Mouse (Mus musculus) intestine, postnatal 0 days (tissue): ENCODE results near the gene Mllt6. TPM values are rescaled to one million over a fixed set of nuclear protein-coding genes. Genes with fewer than 3 reads are reported as not detected.

Source experiments
- ATAC-seq: fragments of 200-750 bp; cut with Nextera tagmentation; 2 replicates; pipeline ENCODE4 v1.8.0; 2017; ENCODE audit warnings: mild to moderate bottlenecking, moderate TSS enrichment, moderate library complexity
- H3K27ac ChIP-seq: fragments of 300-500 bp; sonication (generic); 2 replicates; pipeline ENCODE4 v1.5.1; 2014; ENCODE audit warnings: mild to moderate bottlenecking, low read depth, low read length, moderate library complexity
- H3K27me3 ChIP-seq: fragments of 300-500 bp; sonication (generic); replicated peaks from 2 replicates; pipeline ENCODE4 v1.6.1; 2014; ENCODE audit warnings: low read length, mixed read lengths; ENCODE audit not compliant: control insufficient read depth, insufficient read depth
- H3K36me3 ChIP-seq: fragments of 300-500 bp; sonication (generic); 2 replicates; pipeline ENCODE4 v1.6.1; 2014; ENCODE audit warnings: mild to moderate bottlenecking, moderate library complexity; ENCODE audit not compliant: control insufficient read depth, insufficient read depth
- H3K4me1 ChIP-seq: fragments of 300-500 bp; sonication (generic); replicated peaks from 2 replicates; pipeline ENCODE4 v1.6.1; 2014; ENCODE audit warnings: antibody characterized with exemption, low read length, mixed read lengths; ENCODE audit not compliant: control insufficient read depth, insufficient read depth
- H3K4me2 ChIP-seq: fragments of 300-500 bp; sonication (generic); replicated peaks from 2 replicates; pipeline ENCODE4 v1.6.1; 2014; ENCODE audit warnings: low read depth, mild to moderate bottlenecking, moderate library complexity
- H3K4me3 ChIP-seq: fragments of 300-500 bp; sonication (generic); 2 replicates; pipeline ENCODE4 v1.5.1; 2014; ENCODE audit warnings: low read depth, low read length
- H3K9ac ChIP-seq: fragments of 300-500 bp; sonication (generic); 2 replicates; pipeline ENCODE4 v1.6.1; 2014; ENCODE audit warnings: mild to moderate bottlenecking, low read depth, low read length
- H3K9me3 ChIP-seq: fragments of 300-500 bp; sonication (generic); 2 replicates; pipeline ENCODE4 v1.6.1; 2016; ENCODE audit warnings: mixed run types; ENCODE audit not compliant: control insufficient read depth
- CTCF ChIP-seq: sonication (generic); IDR thresholded peaks from 2 replicates; pipeline ENCODE4 v1.5.1; 2016; ENCODE audit warnings: low read depth, mild to moderate bottlenecking, control low read depth, antibody characterized with exemption, moderate library complexity
- WGBS: fragments of 180-500 bp; shearing (Covaris S2); extraction: QIAGEN DNeasy Blood & Tissue Kit; methylation state at CpG from one replicate; pipeline ENCODE4 v1.1.7; 2014; 5-methylcytosine and 5-hydroxymethylcytosine counted together
- polyA plus RNA-seq: library from polyadenylated mRNA; unstranded; fragments of >200 nt; fragmentation: Nextera tagmentation; extraction: Ambion mirVana; gene quantifications from 2 replicates; pipeline ENCODE4 v1.2.1, GENCODE M21; 2015

Gene Mllt6
- polyA plus RNA-seq, 1 experiment from 2014 or later: 1.4 TPM

DNA sequence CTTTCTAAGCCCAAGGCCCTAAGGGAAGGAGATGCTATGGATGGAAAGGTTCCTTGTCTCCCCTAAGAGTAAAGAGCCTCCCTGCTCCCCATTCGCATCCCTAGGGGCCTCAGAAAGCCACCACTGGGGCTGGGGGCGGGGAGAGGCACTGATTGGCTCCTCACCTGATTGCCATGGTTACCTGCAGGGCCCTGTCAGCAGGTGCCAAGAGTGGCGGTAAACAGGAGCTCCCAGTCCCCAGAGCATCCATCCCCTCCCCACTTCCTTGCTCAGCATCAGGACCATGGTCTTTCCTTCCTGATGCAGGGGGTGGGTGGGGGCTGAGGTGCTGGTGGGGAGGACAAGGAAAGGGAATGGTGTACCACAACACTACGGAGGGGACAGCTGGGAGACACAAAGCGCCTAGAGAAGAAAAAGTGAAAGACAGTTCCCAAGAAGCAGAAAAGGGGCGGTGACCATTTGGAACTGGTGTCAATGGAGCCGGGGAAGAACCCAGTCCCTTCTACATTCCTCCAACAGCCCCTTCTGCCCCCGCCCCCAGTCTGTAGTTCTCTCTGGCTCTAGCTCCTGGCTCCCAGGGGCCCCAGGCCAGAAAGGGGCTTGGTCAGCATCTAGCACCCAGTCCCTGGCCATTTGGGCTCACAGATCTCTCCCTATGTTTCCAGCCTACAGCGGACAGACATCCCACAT, 32.6 kb downstream of the Mllt6 start:
- Histone ChIP-seq H3K9me3 (no peaks in the 10 kb centered on the region), H3K36me3 (peaks cover 29% of the 10 kb centered on the region), H3K27ac (peak overlapping the region; percentile 41), H3K4me2 (peak overlapping the region; percentile 44), H3K4me3 (no peak overlapping the region), H3K27me3 (no peaks in the 10 kb centered on the region), H3K9ac (no peak overlapping the region), H3K4me1 (peaks cover 18% of the 10 kb centered on the region; the same call in 1 of the 2 replicates)
- 34% methylated on average over 8 of the region's 9 CpGs for WGBS
- no peak for TF ChIP-seq CTCF
- no peak for ATAC-seq

GRCm38 (mm10) chr11:97696669-97697068, 33.5 kb downstream of the Mllt6 start:
- H3K4me3 ChIP-seq: no peak overlapping the region

DNA sequence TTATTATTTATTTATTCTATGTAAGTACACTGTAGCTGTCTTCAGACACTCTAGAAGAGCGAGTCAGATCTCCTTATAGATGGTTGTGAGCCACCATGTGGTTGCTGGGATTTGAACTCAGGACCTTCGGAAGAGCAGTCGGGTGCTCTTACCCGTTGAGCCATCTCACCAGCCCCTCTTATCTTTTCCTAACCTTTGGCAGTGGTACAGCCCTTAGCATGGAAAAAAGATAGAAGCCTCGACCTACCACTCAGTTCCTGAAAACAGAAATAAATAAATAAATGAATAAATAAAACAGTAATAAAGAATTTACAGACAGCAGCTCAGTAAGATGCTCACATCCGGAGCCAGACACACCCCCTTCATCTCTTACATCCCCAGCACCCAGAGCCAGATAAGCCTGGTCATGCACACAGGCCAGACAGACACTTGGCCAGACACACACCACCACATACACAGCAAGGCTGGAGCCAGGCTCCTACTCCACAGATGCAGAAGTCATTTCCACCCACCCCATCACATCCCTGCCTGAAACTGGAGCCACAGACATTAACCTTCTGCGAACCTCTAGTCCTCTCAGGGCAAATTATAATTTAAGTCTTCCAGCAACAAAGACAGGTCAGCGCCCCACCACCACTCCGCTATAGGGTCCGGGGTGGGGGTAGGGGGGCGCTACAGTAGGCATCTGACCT, 34.1 kb downstream of the Mllt6 start:
- 47% methylated on average over 11 of the region's 11 CpGs for WGBS

More at GRCm38 (mm10) chr11:97696669-97697068, 33.5 kb downstream of the Mllt6 start:
- Histone ChIP-seq H3K27me3 (no peaks in the 10 kb centered on the region), H3K4me1 (peaks cover 18% of the 10 kb centered on the region), H3K4me2 (peak overlapping the region; percentile 79; the same call in 1 of the 2 replicates), H3K9ac (no peak overlapping the region), H3K27ac (no peak overlapping the region), H3K36me3 (peaks cover 21% of the 10 kb centered on the region), H3K9me3 (no peaks in the 10 kb centered on the region)
- no peak for ATAC-seq
- no peak for TF ChIP-seq CTCF
- 65% methylated on average over 8 of the region's 8 CpGs for WGBS

GRCm38 (mm10) chr11:97697891-97698529, 34.8 kb downstream of the Mllt6 start:
- 3% methylated on average over 14 of the region's 14 CpGs for WGBS
- H3K4me1 ChIP-seq: peaks cover 22% of the 10 kb centered on the region
- H3K9me3 ChIP-seq: no peaks in the 10 kb centered on the region
- H3K36me3 ChIP-seq: peaks cover 8% of the 10 kb centered on the region; the same call in 1 of the 2 replicates
- TF ChIP-seq CTCF: no peak
- peak overlapping the region; percentile 98 for H3K27ac ChIP-seq
- peak overlapping the region; percentile 85 for H3K9ac ChIP-seq
- no peak for ATAC-seq
- no peaks in the 10 kb centered on the region for H3K27me3 ChIP-seq
- H3K4me2 ChIP-seq: peak overlapping the region; percentile 79
- H3K4me3 ChIP-seq: peak overlapping the region; percentile 77

More for the DNA sequence above, 34.1 kb downstream of the Mllt6 start:
- Histone ChIP-seq H3K27me3 (no peaks in the 10 kb centered on the region), H3K4me3 (peak overlapping the region; percentile 77), H3K9ac (peak overlapping the region; percentile 85; the same call in 1 of the 2 replicates), H3K4me1 (peaks cover 22% of the 10 kb centered on the region), H3K27ac (no peak overlapping the region; the same call in 1 of the 2 replicates), H3K36me3 (peaks cover 14% of the 10 kb centered on the region), H3K4me2 (peak overlapping the region; percentile 79), H3K9me3 (no peaks in the 10 kb centered on the region)
- TF ChIP-seq CTCF: no peak
- ATAC-seq: no peak

- Histone ChIP-seq H3K27ac (peak overlapping the region; percentile 98), H3K36me3 (no peaks in the 10 kb centered on the region), H3K9me3 (no peaks in the 10 kb centered on the region), H3K4me1 (peaks cover 22% of the 10 kb centered on the region), H3K27me3 (no peaks in the 10 kb centered on the region), H3K9ac (peak overlapping the region; percentile 85), H3K4me2 (peak overlapping the region; percentile 79), H3K4me3 (peak overlapping the region; percentile 77)
- no peak for ATAC-seq
- WGBS: under 1% methylated on average over 55 of the region's 63 CpGs
- peak; percentile 79 for TF ChIP-seq CTCF
These were observed 35.8 kb downstream of the Mllt6 start for GRCm38 (mm10) chr11:97698741-97699611.
